Mouse (Mus musculus) lung, postnatal 0 days (tissue): ENCODE measurements at regions not wholly inside any gene's neighbourhood (a gene's known extent, or its start where the extent isn't known, plus 50 kb on each side); places are given as distances from the start of the nearest gene placed in this dataset.

Experiments
- ATAC-seq: fragments of 200-750 bp; cut with Nextera tagmentation; 2 replicates; pipeline ENCODE4 v1.8.0; 2017; ENCODE audit warnings: moderate library complexity
- DNase-seq: peaks from one replicate; pipeline ENCODE4 v3.0.0-alpha.2; 2016; ENCODE audit warnings: low spot score
- H3K27ac ChIP-seq: fragments of 300-500 bp; sonication (generic); 2 replicates; pipeline ENCODE4 v1.5.1; 2014; ENCODE audit warnings: antibody characterized with exemption, mild to moderate bottlenecking, low read length, mixed read lengths
- H3K27me3 ChIP-seq: fragments of 300-500 bp; sonication (generic); replicated peaks from 2 replicates; pipeline ENCODE4 v1.6.1; 2014; ENCODE audit warnings: low read length, mixed read lengths; ENCODE audit not compliant: insufficient read depth
- H3K36me3 ChIP-seq: fragments of 300-500 bp; sonication (generic); 2 replicates; pipeline ENCODE4 v1.6.1; 2014; ENCODE audit warnings: low read length, mixed read lengths; ENCODE audit not compliant: insufficient read depth
- H3K4me1 ChIP-seq: fragments of 300-500 bp; sonication (generic); 2 replicates; pipeline ENCODE4 v1.6.1; 2014; ENCODE audit warnings: antibody characterized with exemption, low read depth, low read length, mixed read lengths; ENCODE audit not compliant: insufficient read depth
- H3K4me2 ChIP-seq: fragments of 300-500 bp; sonication (generic); replicated peaks from 2 replicates; pipeline ENCODE4 v1.6.1; 2014; ENCODE audit warnings: low read depth, mild to moderate bottlenecking, low read length, moderate library complexity, mixed read lengths
- H3K4me3 ChIP-seq: fragments of 300-500 bp; sonication (generic); 2 replicates; pipeline ENCODE4 v1.5.1; 2014; ENCODE audit warnings: low read depth, low read length
- H3K9ac ChIP-seq: fragments of 300-500 bp; sonication (generic); replicated peaks from 2 replicates; pipeline ENCODE4 v1.6.1; 2014; ENCODE audit warnings: low read depth, mild to moderate bottlenecking
- H3K9me3 ChIP-seq: fragments of 300-500 bp; sonication (generic); 2 replicates; pipeline ENCODE4 v1.6.1; 2016; ENCODE audit warnings: low read length, mixed read lengths
- CTCF ChIP-seq: IDR thresholded peaks from 2 replicates; pipeline ENCODE4 v1.5.1; 2016; ENCODE audit warnings: antibody characterized with exemption, mild to moderate bottlenecking
- EP300 ChIP-seq: IDR thresholded peaks from 2 replicates; pipeline ENCODE4 v1.6.1; 2016; ENCODE audit warnings: antibody characterized with exemption, mild to moderate bottlenecking, control low read depth
- WGBS: fragments of 180-500 bp; shearing (Covaris S2); extraction: QIAGEN DNeasy Blood & Tissue Kit; methylation state at CpG from one replicate; pipeline ENCODE4 v1.1.7; 2014; 5-methylcytosine and 5-hydroxymethylcytosine counted together

- no peak overlapping the region for H3K4me3 ChIP-seq
- no peak overlapping the region for H3K4me2 ChIP-seq
- H3K9me3 ChIP-seq = no peaks in the 10 kb centered on the region
- DNase-seq = no peak
- no peaks in the 10 kb centered on the region for H3K4me1 ChIP-seq
- no peak overlapping the region for H3K27ac ChIP-seq
- no peak for ATAC-seq
- H3K9ac ChIP-seq = no peak overlapping the region
- TF ChIP-seq EP300 (no peak), CTCF (no peak)
- H3K36me3 ChIP-seq = no peaks in the 10 kb centered on the region
- no peaks in the 10 kb centered on the region for H3K27me3 ChIP-seq
Measured at GRCm38 (mm10) chr1:111699030-111699732, 165.5 kb downstream of the Dsel start.

GRCm38 (mm10) chr1:111660950-111661349 is 203.8 kb downstream of the Dsel start:
- 69% methylated on average over 1 of the region's 1 CpGs for WGBS
- H3K27ac ChIP-seq = no peak overlapping the region
- H3K4me3 ChIP-seq = no peak overlapping the region
- DNase-seq (no peak), ATAC-seq (no peak)
- H3K27me3 ChIP-seq = no peaks in the 10 kb centered on the region
- no peaks in the 10 kb centered on the region for H3K36me3 ChIP-seq
- no peaks in the 10 kb centered on the region for H3K9me3 ChIP-seq
- no peak overlapping the region for H3K9ac ChIP-seq
- TF ChIP-seq CTCF = no peak
- H3K4me1 ChIP-seq = no peaks in the 10 kb centered on the region
- H3K4me2 ChIP-seq = no peak overlapping the region

- Histone ChIP-seq H3K4me2 (no peak overlapping the region), H3K4me3 (no peak overlapping the region), H3K27me3 (no peaks in the 10 kb centered on the region), H3K27ac (no peak overlapping the region), H3K36me3 (no peaks in the 10 kb centered on the region), H3K9me3 (no peaks in the 10 kb centered on the region), H3K4me1 (no peaks in the 10 kb centered on the region), H3K9ac (no peak overlapping the region)
- 6% methylated on average over 2 of the region's 2 CpGs for WGBS
- ATAC-seq (no peak), DNase-seq (peak; percentile 19)
- no peak for TF ChIP-seq EP300
- peak; percentile 67 for TF ChIP-seq CTCF
Measured at GRCm38 (mm10) chr1:111660099-111660670, 204.5 kb downstream of the Dsel start.

GRCm38 (mm10) chr1:111633860-111634460 is 230.8 kb downstream of the Dsel start:
- Histone ChIP-seq H3K4me2 (no peak overlapping the region), H3K36me3 (no peaks in the 10 kb centered on the region), H3K4me3 (no peak overlapping the region), H3K27me3 (no peaks in the 10 kb centered on the region), H3K9me3 (no peaks in the 10 kb centered on the region), H3K9ac (no peak overlapping the region), H3K27ac (no peak overlapping the region), H3K4me1 (no peaks in the 10 kb centered on the region)
- DNase-seq (peak; percentile 35), ATAC-seq (no peak)
- 51% methylated on average over 3 of the region's 3 CpGs for WGBS
- TF ChIP-seq CTCF = peak; percentile 30
- TF ChIP-seq EP300 = no peak
